Mouse (Mus musculus): Measurements from ENCODE around the gene Wnk2. TPM values are rescaled to one million over a fixed set of nuclear protein-coding genes. Genes with fewer than 3 reads are reported as not detected.

Gene Wnk2
- polyA plus RNA-seq, 1 experiment from 2014 or later: 0.55 TPM

DNA sequence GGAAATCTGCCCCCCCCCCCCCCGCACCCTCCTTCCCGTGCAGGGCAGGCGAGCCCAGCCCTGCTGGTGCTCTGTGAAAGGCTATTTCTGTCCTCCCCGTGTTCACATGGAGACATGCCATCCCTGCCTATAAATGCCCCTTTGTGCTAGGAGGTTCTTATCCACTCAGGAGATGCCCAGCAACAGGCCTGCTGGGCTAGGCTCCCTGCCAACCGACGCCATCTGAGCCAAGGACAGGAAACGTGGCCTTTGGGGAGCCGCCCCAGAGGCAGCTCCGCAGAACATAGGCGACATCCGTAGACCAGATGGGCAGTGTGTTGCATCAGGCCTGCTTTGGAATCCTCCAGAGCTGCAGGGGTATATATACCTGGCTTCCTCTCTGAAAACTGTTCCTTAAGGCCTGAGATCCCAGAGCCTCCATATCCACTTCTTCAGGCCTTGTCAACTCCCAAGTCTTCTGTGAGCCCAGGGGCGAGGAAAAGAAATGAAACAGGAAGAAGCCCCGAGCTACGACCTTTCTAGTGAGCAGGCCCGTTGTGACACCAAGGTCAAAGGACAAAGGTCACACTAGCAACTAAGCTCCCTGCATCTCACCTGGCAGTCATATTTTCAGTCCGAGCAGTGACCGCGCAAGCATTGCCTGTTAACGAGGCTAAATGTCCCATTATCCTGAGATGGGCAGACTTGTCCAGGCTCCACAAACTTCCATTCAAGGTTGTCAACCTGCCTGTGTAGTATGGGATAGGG is 31.2 kb upstream of the Wnk2 start:
- DNase-seq (ENCODE audit: low spot score): no peak

DNA sequence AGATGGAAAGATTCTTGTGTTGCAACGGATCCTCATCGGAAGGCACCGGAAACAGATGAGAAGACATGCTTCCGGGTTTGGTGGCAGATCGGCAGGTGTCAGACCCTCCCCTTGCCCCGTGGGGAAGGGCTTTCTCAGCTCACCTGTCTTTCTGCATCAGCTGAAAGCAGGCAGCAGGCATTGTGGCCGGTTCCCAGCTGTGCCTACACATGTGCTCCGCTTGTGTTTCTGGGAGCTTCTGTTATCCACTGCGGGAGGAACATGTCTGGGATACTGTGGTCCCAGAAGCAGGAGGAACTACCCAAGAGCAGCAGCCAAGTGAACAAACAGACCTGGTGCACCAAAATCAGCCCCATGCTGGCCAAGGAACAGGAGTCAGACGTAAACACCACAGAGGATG is 27.7 kb upstream of the Wnk2 start:
- DNase-seq (ENCODE audit: low spot score): no peak

DNA sequence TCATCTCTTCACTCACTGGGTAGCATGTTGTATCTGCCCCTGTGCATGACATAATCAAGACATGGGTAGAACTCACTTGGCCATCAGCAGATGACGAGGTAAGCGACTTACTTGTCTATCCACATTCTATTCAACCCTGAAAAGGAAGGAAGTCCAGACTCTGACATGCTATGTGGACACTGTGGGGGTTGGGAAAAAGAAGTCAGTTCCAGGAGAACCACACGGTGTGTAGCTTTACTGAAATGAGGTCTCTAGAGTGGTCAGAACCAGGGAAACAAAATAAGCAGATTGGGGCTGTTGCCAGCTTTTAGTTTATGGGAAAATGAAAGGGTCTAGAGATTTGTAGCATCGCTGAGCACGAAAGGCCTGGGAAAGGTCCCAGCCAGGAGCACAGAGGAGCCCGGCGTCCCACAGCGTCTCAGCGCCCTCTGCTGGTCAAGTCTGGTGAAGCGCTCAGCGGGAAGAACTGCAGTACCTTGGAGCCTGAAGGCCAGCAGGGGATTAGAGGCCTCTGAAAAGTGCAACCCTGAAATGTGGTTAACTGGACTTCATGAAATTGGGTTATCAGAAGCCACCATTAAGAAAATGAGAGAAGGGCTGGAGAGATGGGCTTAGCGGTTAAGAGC is 25.3 kb upstream of the Wnk2 start:
- DNase-seq (ENCODE audit: low spot score): peak; percentile 82

DNA sequence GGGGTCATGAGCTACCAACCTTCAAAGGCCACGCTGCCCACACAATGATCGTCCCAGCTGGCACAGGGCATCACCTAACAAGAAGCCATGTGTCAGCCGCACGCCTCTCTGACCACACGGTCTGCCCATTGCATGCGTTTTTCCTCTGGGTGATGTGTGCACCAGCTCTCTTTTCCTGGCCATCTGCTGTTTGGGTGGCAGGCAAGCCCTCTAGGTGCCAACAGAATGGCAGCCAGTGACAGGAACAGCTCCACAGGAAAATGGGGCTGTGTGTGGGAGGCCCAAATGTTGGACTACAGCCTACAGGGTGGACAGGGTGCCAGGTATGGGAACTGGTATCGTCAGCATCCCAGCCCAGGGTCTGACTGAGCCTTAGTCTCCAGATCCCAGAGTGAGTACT is 24.5 kb upstream of the Wnk2 start:
- no peak for DNase-seq (ENCODE audit: low spot score)

DNA sequence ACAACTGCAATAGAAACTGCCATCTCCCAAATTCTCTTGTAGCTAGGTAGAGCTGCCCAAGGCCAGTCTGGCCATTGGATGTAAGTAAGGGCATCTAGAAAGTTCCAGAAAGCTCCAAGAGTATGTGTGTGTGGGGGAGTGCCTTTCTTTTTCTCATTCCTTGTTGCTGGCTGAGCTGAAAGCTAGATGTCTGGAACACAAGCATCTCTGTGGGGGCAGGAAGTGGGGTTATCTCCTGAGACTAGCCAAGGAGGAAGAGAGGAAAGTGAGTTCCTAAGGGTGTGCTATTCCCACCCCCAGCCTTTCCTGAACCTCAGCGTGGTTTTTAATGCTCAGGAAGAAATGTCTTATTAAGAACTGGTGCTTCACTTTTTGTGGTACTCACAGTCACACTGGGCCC is 23.9 kb upstream of the Wnk2 start:
- no peak for DNase-seq (ENCODE audit: low spot score)

DNA sequence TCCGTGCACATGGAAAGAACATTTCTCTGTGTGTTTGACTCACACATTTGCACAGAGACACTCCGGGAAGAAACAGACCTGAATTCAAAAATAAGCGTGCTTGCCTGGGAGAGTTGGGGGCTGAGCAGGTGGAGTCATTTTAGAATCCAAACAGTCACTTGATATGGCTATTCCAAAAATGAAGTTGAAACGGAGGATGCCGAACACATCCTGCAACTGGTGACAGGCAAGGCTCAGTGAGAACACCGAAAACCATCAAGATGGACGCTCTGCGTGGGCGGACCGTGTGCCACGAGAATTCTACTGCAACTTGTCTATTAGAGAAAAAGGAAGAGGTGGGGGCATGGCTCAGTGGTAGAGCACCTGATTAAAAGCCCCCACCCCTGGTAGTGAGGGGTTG is 22.8 kb upstream of the Wnk2 start:
- no peak for DNase-seq (ENCODE audit: low spot score)

DNA sequence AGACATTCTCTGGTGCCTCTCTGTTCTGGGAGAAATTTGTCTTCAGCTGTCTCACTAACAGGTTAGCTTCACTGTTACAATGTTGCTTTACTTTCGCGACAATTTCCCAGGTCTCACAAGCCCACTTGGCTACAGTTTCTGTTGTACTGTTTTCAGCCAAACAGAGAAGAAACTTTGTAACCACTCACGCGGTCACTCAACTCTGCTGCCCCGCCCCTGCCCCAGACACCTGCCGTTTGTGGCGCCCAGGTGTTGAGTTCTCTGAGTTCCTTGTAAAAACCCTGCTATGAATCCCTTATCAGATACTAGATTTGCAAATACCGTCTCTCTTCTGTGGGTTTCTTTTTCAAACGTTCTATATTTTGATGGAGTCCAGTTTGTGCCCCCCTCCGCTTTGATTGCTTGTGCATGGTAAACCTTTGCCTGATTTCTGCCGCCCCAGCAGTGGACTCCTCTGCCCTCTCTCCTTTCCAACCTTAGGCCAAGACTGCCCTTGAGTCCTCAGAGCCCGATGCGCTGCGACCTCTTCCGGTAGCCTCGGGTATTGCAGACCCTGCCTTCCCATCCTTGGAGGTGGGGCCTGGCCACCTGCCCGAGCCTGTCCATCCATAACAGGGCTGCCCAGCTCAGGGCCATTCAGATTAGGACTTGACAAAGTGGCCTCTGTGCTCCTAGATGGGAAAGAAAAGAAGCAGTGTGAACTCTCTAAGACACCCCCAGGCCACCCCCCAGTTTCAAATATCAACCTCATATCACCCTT is 21.8 kb upstream of the Wnk2 start:
- peak; percentile 74 for DNase-seq (ENCODE audit: low spot score)

DNA sequence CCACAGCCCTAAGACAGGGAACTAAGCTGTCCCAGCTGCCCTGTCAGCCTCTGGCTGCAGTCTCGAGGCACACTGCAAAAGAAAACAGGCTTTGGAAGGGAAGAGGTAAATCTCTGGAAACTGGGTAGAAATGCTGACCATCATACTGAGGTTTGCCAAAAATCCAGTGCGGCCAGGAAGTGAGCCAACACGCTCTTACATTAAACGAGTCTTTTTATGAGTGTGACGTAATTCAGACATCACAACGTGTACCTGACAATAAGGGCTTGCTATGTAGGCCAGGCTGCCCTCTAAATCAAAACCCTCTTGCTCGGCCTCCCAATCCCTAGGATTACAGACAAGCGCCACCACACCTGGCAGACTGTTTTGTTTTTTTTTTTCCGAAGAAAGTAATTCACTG is 19.3 kb upstream of the Wnk2 start:
- DNase-seq (ENCODE audit: low spot score): no peak

DNA sequence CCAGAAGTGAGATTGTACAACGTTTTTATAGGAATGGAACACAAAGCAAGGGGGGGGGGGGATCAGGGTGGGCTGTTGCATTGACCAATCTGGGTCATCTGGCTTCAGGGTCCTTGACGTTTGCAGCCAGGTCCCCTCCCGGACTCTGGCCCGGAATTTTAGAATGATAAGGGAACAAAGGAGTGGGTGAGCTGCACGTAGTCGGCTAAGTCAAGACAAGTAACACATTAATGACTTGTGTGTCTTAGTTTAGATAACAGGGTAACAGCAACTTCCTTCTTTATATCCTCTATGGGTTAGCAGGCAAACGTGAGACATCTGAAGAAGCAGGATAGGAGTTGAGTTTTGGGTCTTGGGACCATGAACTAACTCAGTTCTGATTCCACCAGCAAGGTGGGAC is 15.8 kb upstream of the Wnk2 start:
- no peak for DNase-seq (ENCODE audit: low spot score)

DNA sequence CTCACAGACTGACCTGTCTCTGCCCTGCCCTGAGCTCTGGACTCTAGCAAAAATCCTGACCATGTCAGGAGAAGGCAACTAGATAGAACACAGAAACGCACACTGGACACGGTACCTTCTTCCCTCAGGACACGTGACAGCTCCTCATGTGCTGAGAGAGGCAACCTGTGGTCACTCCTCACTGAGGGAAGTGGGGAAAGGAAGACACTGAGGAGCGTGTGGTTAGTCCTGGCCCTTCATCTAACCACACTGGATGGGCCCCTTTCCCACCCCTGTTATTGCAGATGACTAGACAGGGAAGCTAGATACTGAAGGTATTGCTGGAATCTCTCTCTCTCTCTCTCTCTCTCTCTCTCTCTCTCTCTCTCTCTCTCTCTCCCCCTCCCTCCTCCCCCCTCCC is 14.9 kb upstream of the Wnk2 start:
- DNase-seq (ENCODE audit: low spot score): no peak

DNA sequence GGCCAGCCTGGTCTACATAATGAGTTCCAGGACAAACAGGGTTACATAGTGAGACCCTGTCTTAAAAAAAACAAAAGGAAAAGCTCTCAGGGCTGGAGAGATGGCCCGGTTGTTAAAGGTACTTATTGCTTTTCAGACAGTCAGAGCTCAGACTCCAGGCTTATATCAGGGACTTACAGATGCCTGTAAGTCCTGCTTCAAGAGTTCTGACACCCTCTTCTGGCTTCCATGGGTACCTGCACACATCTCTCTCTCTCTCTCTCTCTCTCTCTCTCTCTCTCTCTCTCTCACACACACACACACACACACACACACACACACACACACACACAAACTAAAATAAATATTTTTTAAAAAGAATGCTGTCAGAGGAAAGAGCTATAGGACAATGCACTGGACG is 13.4 kb upstream of the Wnk2 start:
- no peak for DNase-seq (ENCODE audit: low spot score)

DNA sequence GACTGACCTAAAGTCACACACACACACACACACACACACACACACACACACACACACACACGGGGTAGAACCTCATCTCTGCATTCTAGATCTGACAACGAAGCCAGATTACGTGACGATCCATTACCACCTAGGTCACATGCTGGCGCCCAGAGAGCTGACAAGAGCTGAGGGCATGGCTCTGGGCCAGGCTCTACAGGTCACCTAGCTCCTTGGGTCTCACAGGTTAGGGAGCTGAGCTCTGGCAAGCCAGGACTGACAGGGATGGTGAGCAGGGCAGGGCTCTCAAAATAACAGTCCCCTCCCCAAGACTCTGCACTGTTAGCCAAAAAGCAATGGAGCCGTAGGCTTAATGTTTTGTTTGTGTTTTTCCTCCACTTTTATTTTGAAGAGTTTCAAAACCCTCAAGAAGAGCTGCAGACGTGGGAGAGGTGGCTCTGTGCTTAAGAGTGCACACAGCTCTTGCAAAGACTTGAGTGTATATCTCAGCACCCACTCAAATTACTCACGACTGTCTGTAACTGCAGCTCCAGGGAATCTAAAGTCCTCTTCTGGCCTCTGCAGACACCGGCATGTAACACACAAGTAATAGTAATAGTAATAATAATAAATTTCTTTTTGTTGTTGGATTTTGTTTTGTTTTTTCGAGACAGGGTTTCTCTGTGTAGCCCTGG is 10.4 kb upstream of the Wnk2 start:
- no peak for DNase-seq (ENCODE audit: low spot score)

DNA sequence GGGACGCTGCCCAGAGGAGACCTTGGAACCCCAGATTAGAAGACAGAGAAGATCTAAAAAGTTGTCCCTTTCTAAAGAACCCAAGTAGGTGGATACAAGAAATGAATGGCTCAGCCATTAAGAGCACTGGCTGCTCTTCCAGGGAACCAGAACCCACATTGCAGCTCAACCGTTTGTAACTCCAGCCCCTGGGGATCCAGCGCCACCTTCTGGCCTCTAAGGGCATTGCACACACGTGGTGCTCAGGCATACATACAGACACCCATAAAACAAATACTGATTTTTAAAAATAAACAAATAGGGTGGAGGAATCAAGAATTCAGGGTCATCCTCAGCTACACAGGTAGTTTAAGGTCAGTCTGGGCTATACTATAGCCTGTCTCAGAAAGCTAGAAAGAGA is 8.8 kb upstream of the Wnk2 start:
- no peak for DNase-seq (ENCODE audit: low spot score)

DNA sequence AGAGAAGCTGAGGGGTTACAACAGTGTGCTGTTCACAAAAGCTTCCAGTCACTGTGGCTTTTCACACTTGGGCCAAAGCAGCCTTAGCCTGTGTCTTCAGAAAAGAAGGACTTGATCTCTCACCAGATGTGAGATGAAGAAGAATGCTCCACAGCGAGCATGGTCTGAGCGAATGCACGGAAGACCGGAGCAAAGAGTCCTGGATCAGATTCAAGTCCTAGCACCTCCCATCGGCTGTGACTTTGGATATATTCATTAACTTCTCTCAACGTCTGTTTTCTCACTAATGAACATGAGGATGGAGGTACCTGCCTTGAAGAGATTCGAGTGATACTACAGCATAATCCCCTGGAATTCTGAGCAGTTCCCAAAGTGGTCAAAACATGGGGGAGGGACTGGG is 6.8 kb upstream of the Wnk2 start:
- DNase-seq (ENCODE audit: low spot score): no peak

DNA sequence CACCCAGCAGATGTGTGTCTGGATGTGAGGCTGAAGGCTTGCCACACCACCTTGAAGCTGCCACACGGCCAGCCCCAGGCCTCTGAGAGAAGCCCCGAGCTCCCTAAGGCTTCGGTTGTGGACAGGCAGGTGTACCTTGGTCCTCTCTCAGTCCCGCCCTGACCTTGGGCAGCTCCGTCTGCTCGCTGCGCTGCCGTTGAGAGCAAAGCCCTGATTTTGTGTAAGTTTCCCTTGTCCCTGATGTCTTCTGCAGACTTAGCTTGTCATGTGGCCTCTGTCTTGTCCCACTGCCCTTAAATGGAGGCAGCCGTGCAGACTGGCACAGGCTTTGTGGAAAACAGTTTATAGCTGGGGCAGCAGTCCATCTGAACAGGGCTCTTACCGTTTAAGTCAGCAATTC is 6.2 kb upstream of the Wnk2 start:
- DNase-seq (ENCODE audit: low spot score): no peak

DNA sequence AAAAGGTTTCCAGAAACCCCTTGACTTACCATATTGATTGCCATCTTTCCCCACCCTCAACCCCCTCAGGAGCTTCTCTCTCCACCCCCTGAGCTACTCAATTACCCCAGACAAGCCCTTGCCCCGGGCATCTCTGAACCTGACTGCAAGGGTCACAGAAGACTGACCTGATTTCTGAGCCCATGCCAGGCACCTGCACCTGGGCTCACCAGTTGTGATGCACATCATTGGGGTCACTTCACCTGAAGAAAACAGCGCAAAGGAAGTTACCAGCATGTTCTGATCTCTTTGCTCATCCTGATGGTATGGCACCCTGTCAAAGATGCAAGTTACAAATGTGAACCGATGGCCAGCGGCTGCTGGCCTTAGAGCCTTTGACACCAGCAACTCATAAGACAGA is 873 bp upstream of the Wnk2 start:
- DNase-seq (ENCODE audit: low spot score): no peak

DNA sequence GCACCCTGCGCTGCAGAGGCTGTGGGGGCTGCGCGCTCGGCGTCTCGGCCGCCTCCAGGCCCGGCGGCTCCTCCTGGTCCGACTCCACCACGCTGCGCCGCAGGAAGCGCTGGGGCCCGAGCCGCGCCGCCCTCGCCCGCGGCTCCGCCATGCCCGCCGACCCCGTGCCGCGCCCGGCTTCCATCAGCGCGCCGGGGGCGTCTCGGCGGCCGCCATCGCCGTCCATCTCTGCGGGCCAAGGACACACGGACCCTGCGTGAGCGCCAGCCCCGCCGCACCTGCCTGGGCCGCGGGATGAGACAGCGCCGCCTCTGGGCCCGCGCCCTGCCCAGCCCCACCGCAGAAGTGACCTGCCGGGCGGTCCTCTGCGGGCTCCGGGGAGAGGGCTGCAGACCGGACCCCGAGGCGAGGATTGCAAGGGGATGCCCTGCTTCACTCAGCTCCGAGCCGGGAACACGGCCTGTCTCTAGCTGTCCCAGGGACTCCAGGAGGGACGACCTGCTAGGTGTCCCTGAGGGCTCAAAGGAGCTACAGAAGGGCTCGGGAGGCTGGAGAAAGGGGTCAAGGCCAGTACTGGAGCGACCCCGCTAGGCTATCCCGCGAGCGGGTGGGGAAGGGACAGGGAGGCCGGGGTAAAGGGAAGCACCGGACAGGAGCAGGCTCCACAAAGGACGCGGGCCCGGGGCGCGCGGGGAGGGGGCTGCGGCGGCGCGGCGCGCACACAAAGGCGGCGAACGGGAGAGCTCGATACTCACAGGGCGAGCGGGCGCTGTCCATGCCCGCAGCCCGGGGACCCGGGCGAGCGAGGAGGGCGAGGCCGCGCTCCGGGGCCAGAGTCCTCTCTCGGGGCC is 582 bp downstream of the Wnk2 start:
- DNase-seq (ENCODE audit: low spot score): peak; percentile 30

DNA sequence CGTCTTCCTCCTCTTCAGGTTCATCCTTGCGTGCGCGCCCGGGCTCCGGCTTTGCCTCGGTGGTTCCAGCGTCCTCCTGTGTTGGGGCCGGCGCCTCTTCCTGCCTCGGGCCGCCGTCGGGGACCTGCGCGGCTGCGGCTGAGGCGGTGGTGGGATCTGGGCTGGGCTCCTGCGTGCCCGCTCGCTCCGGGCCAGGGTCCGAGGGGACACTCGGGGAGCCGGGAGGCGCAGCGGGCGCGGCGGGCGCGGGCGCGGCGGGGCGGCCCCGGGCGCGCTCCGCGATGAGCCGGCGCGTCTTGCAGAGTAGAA is 1.2 kb downstream of the Wnk2 start:
- no peak for DNase-seq (ENCODE audit: low spot score)

DNA sequence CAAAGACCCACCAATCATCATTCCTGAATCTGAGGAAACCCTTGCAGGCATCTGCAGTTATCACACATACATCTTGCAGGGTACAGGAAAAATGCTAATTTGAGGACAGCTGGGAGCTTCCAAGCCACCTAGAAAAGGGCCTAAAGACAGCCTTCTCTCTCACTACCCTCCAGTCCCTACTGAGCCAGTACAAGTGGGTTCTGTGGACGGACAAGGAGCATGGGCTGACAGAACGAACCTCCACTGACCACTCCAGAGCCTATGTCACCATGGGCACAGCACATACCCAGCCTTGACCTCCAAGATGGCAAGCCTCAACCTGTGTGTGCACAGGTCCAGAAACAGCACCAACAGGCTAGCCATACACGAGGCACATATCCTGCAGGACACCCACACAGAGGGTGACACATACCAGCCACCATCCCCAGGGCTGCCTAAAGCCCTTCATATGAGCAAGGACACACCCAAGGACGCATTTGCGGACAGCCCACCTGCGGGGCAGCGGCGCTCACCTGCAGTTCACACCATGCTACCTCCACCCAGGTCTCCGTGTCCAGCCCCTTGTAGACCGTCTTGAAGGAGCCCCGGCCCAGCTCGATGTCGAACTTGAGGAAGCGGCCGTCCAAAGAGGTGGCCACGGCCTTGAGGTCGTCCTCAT is 1.6 kb downstream of the Wnk2 start:
- no peak for DNase-seq (ENCODE audit: low spot score)

DNA sequence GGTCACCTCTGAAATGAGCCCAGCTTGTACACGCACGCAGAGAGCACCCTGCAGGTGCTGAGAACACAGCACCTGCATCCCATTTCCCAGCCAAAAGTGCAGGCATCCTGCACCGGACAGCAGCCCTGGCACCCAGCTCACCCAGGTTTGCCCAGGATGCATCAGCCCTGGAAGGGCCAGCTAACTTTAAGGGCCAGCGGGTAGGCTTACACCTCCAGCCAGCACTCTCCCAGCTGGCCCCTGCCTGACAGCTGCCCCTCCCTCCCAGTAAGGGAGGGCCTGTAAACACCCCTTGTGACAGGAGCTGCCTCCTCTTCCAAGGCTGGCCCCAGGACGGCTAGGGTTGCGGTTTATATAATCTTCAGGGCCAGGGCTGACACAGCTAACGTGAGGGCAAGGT is 2.4 kb downstream of the Wnk2 start:
- DNase-seq (ENCODE audit: low spot score): no peak

DNA sequence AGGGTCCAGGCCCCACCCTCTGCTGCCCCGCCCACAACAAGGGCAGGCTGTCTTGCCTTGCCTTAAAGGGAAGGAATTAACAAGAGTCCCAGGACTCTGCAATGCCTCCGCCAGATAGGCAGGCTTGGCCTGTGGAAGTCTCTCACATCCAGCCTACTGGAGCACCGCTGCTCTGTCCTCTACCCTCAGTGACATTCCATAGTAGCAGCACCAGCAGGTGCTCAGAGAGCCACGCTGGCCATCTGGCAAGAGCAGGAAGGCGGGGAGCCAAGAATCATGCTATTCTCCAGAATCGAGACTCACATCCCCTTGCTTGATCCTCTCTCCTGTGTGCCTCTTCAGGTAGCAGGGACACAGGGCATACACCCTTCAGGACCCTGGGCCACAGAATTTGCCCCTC is 3.4 kb downstream of the Wnk2 start:
- DNase-seq (ENCODE audit: low spot score): no peak

All from thymus, postnatal 0 days (tissue).